Mouse (Mus musculus): ENCODE measurements around the gene Prrt3.

DNA sequence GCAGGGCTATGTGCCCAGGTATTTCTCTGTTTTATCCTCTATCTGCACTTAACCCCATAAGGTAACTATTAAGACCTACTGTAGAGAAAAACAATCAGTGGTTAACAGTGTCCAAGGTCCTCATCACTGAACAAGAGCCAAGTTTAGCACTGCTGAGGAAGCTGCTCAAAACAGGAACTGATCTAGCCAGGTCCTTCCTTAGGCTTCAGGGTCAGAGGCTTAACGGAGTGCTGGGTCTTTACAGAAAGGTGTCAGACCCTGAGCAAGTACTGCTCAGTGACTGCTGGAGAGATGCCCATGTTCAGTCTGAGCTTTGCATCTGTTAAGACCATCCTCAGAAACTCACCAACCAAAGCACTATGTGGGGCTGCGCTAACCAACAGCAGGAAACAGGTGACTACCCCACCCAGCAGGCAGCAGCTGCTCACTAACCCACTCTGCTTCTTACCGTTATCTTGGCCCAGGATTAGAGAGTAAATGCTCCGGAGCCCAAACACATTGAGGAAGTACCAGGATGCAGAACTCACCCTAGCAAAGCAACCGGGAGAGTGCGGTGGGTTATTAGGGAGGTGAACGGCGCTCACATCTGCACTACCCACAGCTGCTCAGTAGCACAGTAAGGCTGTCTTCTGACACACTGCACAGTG is 15.8 kb upstream of the Prrt3 start:
- TF ChIP-seq USF1 (IDR thresholded peaks at IDR 0.05; ENCODE audit: low read depth) (no peak), MAX (IDR thresholded peaks at IDR 0.05; ENCODE audit: low read depth) (no peak), POLR2A (IDR thresholded peaks at IDR 0.05; ENCODE audit: insufficient read length, low read depth) (no peak), SRF (IDR thresholded peaks at IDR 0.05; ENCODE audit: control insufficient read depth, insufficient read length, low read depth) (no peak), POLR2AphosphoS2 (IDR thresholded peaks at IDR 0.05; ENCODE audit: insufficient read length, low read depth) (no peak)
